Mouse (Mus musculus) hindbrain, embryonic 11.5 days (tissue): ENCODE results near the gene Atp10a. TPM values are rescaled to one million over a fixed set of nuclear protein-coding genes. Genes with fewer than 3 reads are reported as not detected.

Source experiments
- ATAC-seq: fragments of 200-750 bp; cut with Nextera tagmentation; 2 replicates; pipeline ENCODE4 v1.8.0; 2017; ENCODE audit warnings: mild to moderate bottlenecking, moderate TSS enrichment, moderate library complexity; ENCODE audit not compliant: low FRiP score
- DNase-seq: peaks from one replicate; pipeline ENCODE4 v3.0.0-alpha.2; 2015; ENCODE audit warnings: low spot score
- H3K27ac ChIP-seq: fragments of 300-500 bp; sonication (generic); 2 replicates; pipeline ENCODE4 v1.5.1; 2014; ENCODE audit warnings: mild to moderate bottlenecking, low read depth, low read length
- H3K27me3 ChIP-seq: fragments of 300-500 bp; sonication (generic); 2 replicates; pipeline ENCODE4 v1.6.1; 2014; ENCODE audit warnings: mild to moderate bottlenecking, low read length, moderate library complexity, mixed read lengths; ENCODE audit not compliant: control insufficient read depth, insufficient read depth
- H3K36me3 ChIP-seq: fragments of 300-500 bp; sonication (generic); 2 replicates; pipeline ENCODE4 v1.6.1; 2014; ENCODE audit warnings: mild to moderate bottlenecking, low read length, moderate library complexity, mixed read lengths; ENCODE audit not compliant: control insufficient read depth, insufficient read depth
- H3K4me1 ChIP-seq: fragments of 300-500 bp; sonication (generic); replicated peaks from 2 replicates; pipeline ENCODE4 v1.6.1; 2014; ENCODE audit warnings: low read length, mixed read lengths; ENCODE audit not compliant: control insufficient read depth, insufficient read depth
- H3K4me2 ChIP-seq: fragments of 300-500 bp; sonication (generic); replicated peaks from 2 replicates; pipeline ENCODE4 v1.6.1; 2014; ENCODE audit warnings: mild to moderate bottlenecking, low read depth, low read length
- H3K4me3 ChIP-seq: fragments of 300-500 bp; sonication (generic); 2 replicates; pipeline ENCODE4 v1.5.1; 2014; ENCODE audit warnings: low read depth, low read length
- H3K9ac ChIP-seq: fragments of 300-500 bp; sonication (generic); 2 replicates; pipeline ENCODE4 v1.6.1; 2014; ENCODE audit warnings: low read depth, low read length
- H3K9me3 ChIP-seq: fragments of 300-500 bp; sonication (generic); 2 replicates; pipeline ENCODE4 v1.6.1; 2016; ENCODE audit warnings: low read length; ENCODE audit not compliant: control insufficient read depth
- WGBS: fragments of 180-500 bp; shearing (Covaris S2); extraction: QIAGEN DNeasy Blood & Tissue Kit; methylation state at CpG from one replicate; pipeline ENCODE4 v1.1.7; 2014; 5-methylcytosine and 5-hydroxymethylcytosine counted together
- polyA plus RNA-seq: library from polyadenylated mRNA; unstranded; fragments of >200 nt; fragmentation: Nextera tagmentation; extraction: Ambion mirVana; gene quantifications from 2 replicates; pipeline ENCODE4 v1.2.1, GENCODE M21; 2014

Gene Atp10a
- polyA plus RNA-seq, 1 experiment from 2014 or later = 2.1 TPM

GRCm38 (mm10) chr7:58754076-58754475 lies 98.1 kb downstream of the Atp10a start:
- DNase-seq (no peak), ATAC-seq (no peak)
- no peaks in the 10 kb centered on the region for H3K27me3 ChIP-seq
- no peaks in the 10 kb centered on the region for H3K9me3 ChIP-seq
- no peak overlapping the region for H3K9ac ChIP-seq
- H3K27ac ChIP-seq = no peak overlapping the region
- 75% methylated on average over 1 of the region's 1 CpGs for WGBS
- no peak overlapping the region for H3K4me2 ChIP-seq
- no peaks in the 10 kb centered on the region for H3K4me1 ChIP-seq
- H3K4me3 ChIP-seq = no peak overlapping the region
- no peaks in the 10 kb centered on the region for H3K36me3 ChIP-seq

DNA sequence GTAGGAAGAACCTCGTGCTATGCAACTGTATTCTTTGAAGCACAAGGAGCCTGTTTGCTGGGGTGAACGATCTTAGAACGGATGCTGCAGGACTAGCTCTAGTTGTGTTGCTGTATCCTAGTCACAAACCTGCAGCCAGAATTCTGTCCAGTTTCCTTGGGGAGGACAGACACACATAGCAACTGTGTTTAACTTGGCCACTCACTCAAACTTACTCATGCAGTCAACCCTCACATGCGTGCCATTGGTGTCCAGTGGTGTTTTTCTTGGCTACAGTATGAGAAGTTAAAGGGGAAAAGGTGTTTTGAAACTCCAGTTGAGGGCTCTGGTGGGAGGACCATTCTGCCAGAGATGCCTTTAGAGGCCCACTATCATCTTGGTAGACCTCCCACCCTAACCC lies 98.6 kb downstream of the Atp10a start:
- Histone ChIP-seq H3K27me3 (no peaks in the 10 kb centered on the region), H3K4me2 (no peak overlapping the region)
- DNase-seq = no peak

GRCm38 (mm10) chr7:58755083-58755482 lies 99.1 kb downstream of the Atp10a start:
- H3K27me3 ChIP-seq = no peaks in the 10 kb centered on the region
- no peak overlapping the region for H3K4me3 ChIP-seq
- no peaks in the 10 kb centered on the region for H3K9me3 ChIP-seq
- H3K9ac ChIP-seq = no peak overlapping the region
- ATAC-seq = no peak
- no peaks in the 10 kb centered on the region for H3K36me3 ChIP-seq
- H3K4me2 ChIP-seq = no peak overlapping the region
- no peak overlapping the region for H3K27ac ChIP-seq
- no peaks in the 10 kb centered on the region for H3K4me1 ChIP-seq
- DNase-seq = no peak

More for the DNA sequence above, 98.6 kb downstream of the Atp10a start:
- Histone ChIP-seq H3K4me1 (no peaks in the 10 kb centered on the region), H3K9ac (no peak overlapping the region), H3K36me3 (no peaks in the 10 kb centered on the region), H3K27ac (no peak overlapping the region), H3K4me3 (no peak overlapping the region), H3K9me3 (no peaks in the 10 kb centered on the region)
- 76% methylated on average over 4 of the region's 4 CpGs for WGBS
- ATAC-seq = no peak

- Histone ChIP-seq H3K36me3 (no peaks in the 10 kb centered on the region), H3K27ac (no peak overlapping the region), H3K27me3 (no peaks in the 10 kb centered on the region), H3K9ac (no peak overlapping the region), H3K9me3 (no peaks in the 10 kb centered on the region), H3K4me2 (no peak overlapping the region), H3K4me3 (no peak overlapping the region), H3K4me1 (no peaks in the 10 kb centered on the region)
- DNase-seq (no peak), ATAC-seq (no peak)
- 93% methylated on average over 1 of the region's 1 CpGs for WGBS
Observed at GRCm38 (mm10) chr7:58755846-58756245, 99.9 kb downstream of the Atp10a start.

DNA sequence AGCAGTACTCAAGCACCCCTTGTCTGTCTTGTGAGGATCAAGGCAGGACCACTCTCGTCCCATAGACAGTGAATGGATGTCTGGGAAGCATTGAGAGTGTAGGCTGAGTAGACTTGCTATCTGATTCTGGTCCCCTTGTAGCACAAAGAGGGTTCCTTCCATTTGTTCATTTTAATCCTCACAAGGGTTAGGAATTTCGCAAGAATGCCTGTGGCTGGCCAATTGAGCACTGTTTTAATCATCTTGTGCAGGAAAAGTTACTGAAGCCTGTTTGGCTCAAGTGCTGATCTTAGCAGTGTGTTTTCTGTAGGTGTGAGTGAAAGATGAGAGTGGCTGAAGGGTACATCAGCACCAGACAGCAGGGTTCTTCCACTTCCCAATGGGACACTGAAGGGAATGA lies 101.4 kb downstream of the Atp10a start:
- Histone ChIP-seq H3K4me2 (no peak overlapping the region), H3K9me3 (no peaks in the 10 kb centered on the region), H3K4me3 (no peak overlapping the region), H3K4me1 (no peaks in the 10 kb centered on the region), H3K36me3 (no peaks in the 10 kb centered on the region), H3K27ac (no peak overlapping the region), H3K27me3 (no peaks in the 10 kb centered on the region), H3K9ac (no peak overlapping the region)
- ATAC-seq (no peak), DNase-seq (no peak)
- 87% methylated on average over 2 of the region's 2 CpGs for WGBS

- Histone ChIP-seq H3K4me1 (no peaks in the 10 kb centered on the region), H3K36me3 (no peaks in the 10 kb centered on the region), H3K27me3 (no peaks in the 10 kb centered on the region), H3K4me3 (no peak overlapping the region), H3K9ac (no peak overlapping the region), H3K27ac (no peak overlapping the region), H3K9me3 (no peaks in the 10 kb centered on the region), H3K4me2 (no peak overlapping the region)
- ATAC-seq = no peak
- no peak for DNase-seq
- 86% methylated on average over 3 of the region's 3 CpGs for WGBS
Observed at GRCm38 (mm10) chr7:58758396-58758795, 102.4 kb downstream of the Atp10a start.

GRCm38 (mm10) chr7:58759265-58759664 lies 103.3 kb downstream of the Atp10a start:
- H3K9me3 ChIP-seq = no peaks in the 10 kb centered on the region
- no peak for DNase-seq
- H3K36me3 ChIP-seq = no peaks in the 10 kb centered on the region
- WGBS = 89% methylated on average over 4 of the region's 4 CpGs
- ATAC-seq = no peak
- H3K27ac ChIP-seq = no peak overlapping the region
- no peak overlapping the region for H3K9ac ChIP-seq
- H3K4me1 ChIP-seq = no peaks in the 10 kb centered on the region
- H3K4me3 ChIP-seq = no peak overlapping the region
- H3K27me3 ChIP-seq = no peaks in the 10 kb centered on the region
- no peak overlapping the region for H3K4me2 ChIP-seq

DNA sequence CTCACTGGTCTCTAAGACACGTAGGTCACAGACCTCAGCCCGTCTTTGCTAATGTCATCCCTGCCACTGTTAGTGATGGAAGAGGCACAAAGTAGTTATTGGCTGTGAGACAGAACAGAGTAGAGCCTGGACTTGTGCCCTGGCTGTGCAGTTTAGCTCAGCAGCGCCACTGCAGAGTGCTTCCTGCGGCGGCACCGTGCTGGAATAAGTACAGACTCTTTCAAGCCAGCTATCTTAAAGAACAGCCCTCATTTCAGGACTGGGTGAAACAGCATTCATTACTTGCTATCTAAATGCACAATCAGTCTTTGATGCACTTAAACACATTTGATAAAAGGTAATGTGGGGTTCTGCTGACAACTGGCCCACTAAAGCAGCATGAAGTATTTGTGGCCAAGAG lies 111.3 kb downstream of the Atp10a start:
- Histone ChIP-seq H3K4me1 (no peaks in the 10 kb centered on the region), H3K9me3 (no peaks in the 10 kb centered on the region), H3K4me2 (no peak overlapping the region), H3K36me3 (no peaks in the 10 kb centered on the region), H3K9ac (no peak overlapping the region), H3K27ac (no peak overlapping the region), H3K27me3 (no peaks in the 10 kb centered on the region), H3K4me3 (no peak overlapping the region)
- 80% methylated on average over 6 of the region's 6 CpGs for WGBS
- DNase-seq = no peak
- no peak for ATAC-seq

DNA sequence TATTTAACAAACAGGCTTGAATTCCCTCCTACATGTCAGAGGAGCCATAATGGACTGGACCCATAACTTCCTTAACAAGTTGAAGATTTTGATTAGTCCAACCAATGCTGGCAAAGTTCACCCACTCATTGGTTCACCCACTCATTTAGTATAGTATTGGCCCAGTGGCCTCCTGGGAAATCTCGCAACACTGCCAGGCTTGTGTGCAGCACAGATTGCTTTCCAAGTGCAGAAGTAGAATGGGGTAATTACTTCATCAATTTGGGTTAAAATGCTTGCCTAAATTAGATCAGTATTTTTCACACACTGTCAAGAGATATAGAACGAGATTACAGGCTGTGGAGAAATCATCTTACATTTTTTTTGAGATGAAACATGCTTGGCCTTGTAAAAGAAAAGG lies 112.3 kb downstream of the Atp10a start:
- H3K9me3 ChIP-seq = no peaks in the 10 kb centered on the region
- 80% methylated on average over 2 of the region's 2 CpGs for WGBS
- H3K4me3 ChIP-seq = no peak overlapping the region
- ATAC-seq (no peak), DNase-seq (no peak)
- H3K27me3 ChIP-seq = no peaks in the 10 kb centered on the region
- H3K36me3 ChIP-seq = no peaks in the 10 kb centered on the region
- no peak overlapping the region for H3K4me2 ChIP-seq
- no peak overlapping the region for H3K27ac ChIP-seq
- H3K9ac ChIP-seq = no peak overlapping the region
- no peaks in the 10 kb centered on the region for H3K4me1 ChIP-seq
